Mouse (Mus musculus) midbrain, embryonic 10.5 days (tissue): ENCODE results near the gene Crygc. TPM values are rescaled to one million over a fixed set of nuclear protein-coding genes. Genes with fewer than 3 reads are reported as not detected.

Source experiments
- DNase-seq: peaks from one replicate; pipeline ENCODE4 v3.0.0-alpha.2; 2017; ENCODE audit warnings: low spot score
- H3K27ac ChIP-seq: fragments of 300-500 bp; sonication (generic); replicated peaks from 2 replicates; pipeline ENCODE4 v1.5.1; 2016; ENCODE audit warnings: mild to moderate bottlenecking
- H3K27me3 ChIP-seq: fragments of 300-500 bp; sonication (generic); 2 replicates; pipeline ENCODE4 v1.6.1; 2016; ENCODE audit warnings: low read depth, mild to moderate bottlenecking; ENCODE audit not compliant: poor library complexity, severe bottlenecking
- H3K36me3 ChIP-seq: fragments of 300-500 bp; sonication (generic); 2 replicates; pipeline ENCODE4 v1.6.1; 2016; ENCODE audit warnings: mild to moderate bottlenecking, moderate library complexity
- H3K4me1 ChIP-seq: fragments of 300-500 bp; sonication (generic); 2 replicates; pipeline ENCODE4 v1.6.1; 2016
- H3K4me3 ChIP-seq: fragments of 300-500 bp; sonication (generic); 2 replicates; pipeline ENCODE4 v1.5.1; 2016; ENCODE audit warnings: mild to moderate bottlenecking, moderate library complexity
- H3K9me3 ChIP-seq: fragments of 300-500 bp; sonication (generic); replicated peaks from 2 replicates; pipeline ENCODE4 v1.6.1; 2016; ENCODE audit warnings: mild to moderate bottlenecking
- WGBS: fragments of 180-500 bp; shearing (Covaris S2); methylation state at CpG from one replicate; pipeline ENCODE4 v1.1.7; 2016; 5-methylcytosine and 5-hydroxymethylcytosine counted together
- polyA plus RNA-seq: library from polyadenylated mRNA; unstranded; fragments of >200 nt; fragmentation: Nextera tagmentation; extraction: Ambion mirVana; gene quantifications from 2 replicates; pipeline ENCODE4 v1.2.1, GENCODE M21; 2016

The Crygc gene
- polyA plus RNA-seq = 0.24 TPM in 1 of 2 replicates, not detected in the other

DNA sequence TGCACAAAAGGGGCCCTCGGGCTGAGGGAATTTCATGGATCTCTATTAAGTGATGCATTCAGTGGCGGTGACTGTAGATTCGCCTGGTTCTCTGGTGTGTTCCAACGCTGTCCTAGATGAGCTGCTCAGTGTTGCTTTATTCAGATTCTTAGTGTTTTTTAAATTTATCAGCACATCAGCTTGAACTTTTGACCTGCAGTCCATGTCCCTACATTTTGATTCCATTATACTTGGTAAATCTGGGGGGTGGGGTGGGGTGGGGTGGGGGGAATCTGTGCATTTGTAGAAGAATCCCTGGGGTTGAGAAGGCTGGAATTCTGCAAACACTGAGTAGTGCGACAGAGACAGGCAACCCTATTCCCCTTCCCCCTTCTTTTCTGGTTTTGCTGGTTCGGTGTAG is at the start of gene Crygc:
Crygc (minus strand) TSS at position 101 of the 400 bp plus-strand sequence.
- WGBS = 71% methylated on average over 6 of the region's 6 CpGs
- Histone ChIP-seq H3K27me3 (no peaks in the 10 kb centered on the region), H3K4me1 (peaks cover 4% of the 10 kb centered on the region; the same call in 1 of the 2 replicates), H3K4me3 (no peak within 1 kb of the TSS), H3K27ac (no peak within 1 kb of the TSS), H3K36me3 (no peaks in the 10 kb centered on the region), H3K9me3 (no peaks in the 10 kb centered on the region)
- no peak for DNase-seq

DNA sequence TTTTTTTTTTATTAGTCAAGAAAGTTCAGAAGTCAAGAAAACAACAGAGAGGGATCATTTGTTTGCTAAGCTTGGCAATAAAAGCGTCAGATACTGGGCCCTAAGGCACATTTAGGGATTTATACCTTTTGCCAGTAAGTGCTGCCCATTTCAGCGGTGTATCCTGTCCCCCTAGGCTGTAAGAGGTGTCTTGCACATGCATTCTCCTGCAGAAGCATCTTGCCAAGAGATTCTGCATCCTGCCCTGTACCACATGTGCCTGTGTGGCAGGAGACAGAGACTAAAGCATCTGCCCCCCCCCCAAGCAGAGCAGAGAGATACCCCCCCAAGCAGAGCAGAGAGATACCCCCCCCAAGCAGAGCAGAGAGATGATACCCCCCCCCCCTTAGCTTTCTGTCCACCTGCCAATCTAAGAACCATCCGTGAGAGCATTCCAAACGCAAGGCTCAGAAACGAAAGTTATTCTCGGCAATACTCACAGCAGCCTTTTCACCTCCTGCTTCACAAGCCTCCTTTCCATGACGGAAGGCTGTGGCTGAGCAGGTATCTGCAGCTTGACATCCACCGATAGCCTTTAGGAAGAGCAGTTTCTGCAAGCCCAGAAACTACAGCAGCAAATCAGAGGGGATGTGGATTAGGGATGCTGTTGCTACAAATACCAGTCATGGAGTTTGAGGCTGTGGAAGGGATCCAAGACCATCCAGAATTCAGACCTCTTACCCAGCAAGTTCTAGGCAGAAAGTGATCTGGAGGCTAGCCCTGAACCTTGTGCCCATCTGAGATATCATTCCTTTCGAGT is 49.3 kb upstream of the Crygc start, which contains the start of gene D630023F18Rik:
D630023F18Rik (minus strand) TSS at position 641 of the 799 bp plus-strand sequence.
- DNase-seq = no peak
- H3K36me3 ChIP-seq = no peaks in the 10 kb centered on the region
- peaks cover 5% of the 10 kb centered on the region; the same call in 1 of the 2 replicates for H3K4me1 ChIP-seq
- H3K9me3 ChIP-seq = no peaks in the 10 kb centered on the region
- 32% methylated on average over 9 of the region's 9 CpGs for WGBS
- no peaks in the 10 kb centered on the region for H3K27me3 ChIP-seq
- no peak within 1 kb of the TSS for H3K27ac ChIP-seq
- peak within 1 kb of the TSS; percentile 40; the same call in 1 of the 2 replicates for H3K4me3 ChIP-seq

DNA sequence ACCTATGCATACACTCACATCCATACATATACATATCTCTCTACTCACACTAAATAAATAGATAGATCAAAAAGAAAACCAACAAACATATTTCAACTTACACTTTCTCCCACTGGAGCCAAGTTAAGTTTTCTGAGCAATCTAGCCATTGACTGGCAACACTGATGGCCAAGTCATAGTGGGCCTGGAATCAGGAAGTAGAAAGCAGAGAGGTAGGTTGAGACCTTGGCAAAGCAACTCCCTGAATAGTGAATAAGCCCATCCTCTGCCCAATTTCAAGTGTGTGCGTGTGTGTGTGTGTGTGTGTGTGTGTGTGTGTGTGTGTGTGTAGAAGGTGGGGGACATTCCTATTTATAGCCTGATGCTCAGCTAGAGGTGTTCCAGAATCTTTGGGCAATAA is 45.9 kb upstream of the Crygc start, which contains the start of gene Gm28845:
Gm28845 (minus strand) TSS at position 121 of the 400 bp plus-strand sequence.
- Histone ChIP-seq H3K27ac (no peak within 1 kb of the TSS), H3K27me3 (no peaks in the 10 kb centered on the region), H3K4me3 (no peak within 1 kb of the TSS), H3K9me3 (no peaks in the 10 kb centered on the region), H3K4me1 (peaks cover 5% of the 10 kb centered on the region; the same call in 1 of the 2 replicates), H3K36me3 (no peaks in the 10 kb centered on the region)
- DNase-seq = no peak
- 84% methylated on average over 1 of the region's 1 CpGs for WGBS

DNA sequence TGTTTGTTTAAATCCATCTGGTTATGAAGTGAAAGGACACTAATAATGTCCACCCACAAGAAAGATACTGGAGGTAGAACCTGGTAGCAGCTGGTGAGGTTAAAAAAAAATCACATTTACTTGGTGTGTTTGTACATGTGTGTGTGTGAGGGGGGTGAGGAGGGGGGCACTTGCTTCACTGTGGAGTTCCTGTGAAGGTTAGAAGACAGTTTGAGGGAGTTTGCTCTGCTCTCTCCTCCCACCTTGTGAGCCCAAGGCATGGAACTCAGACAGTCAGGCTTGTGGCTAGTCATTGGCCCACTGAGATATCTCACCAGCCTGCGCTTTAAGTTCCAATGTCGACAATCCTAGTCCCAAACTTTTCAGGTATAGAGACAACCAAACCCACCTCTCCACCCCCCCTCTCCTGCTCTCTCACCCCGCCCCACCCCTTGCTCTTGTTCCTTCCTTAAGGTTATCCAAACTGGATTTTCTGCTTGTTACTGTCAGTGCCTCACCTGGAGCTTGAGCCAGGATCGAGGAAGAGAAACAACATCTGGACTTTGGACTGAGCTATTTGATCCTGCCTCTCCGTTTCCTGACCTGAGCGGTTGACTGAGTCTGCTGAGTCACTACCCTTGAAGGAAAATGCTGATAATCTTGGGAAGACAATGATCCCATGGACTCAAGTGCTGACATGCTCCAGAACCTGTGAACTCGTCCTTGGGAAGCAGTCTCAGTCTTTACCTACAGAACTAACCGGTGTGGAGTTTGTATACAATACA is 44.8 kb upstream of the Crygc start:
- Histone ChIP-seq H3K27ac (no peak overlapping the region), H3K4me3 (no peak overlapping the region), H3K9me3 (no peaks in the 10 kb centered on the region), H3K27me3 (no peaks in the 10 kb centered on the region), H3K36me3 (no peaks in the 10 kb centered on the region), H3K4me1 (peaks cover 5% of the 10 kb centered on the region; the same call in 1 of the 2 replicates)
- 85% methylated on average over 8 of the region's 8 CpGs for WGBS
- DNase-seq = no peak

DNA sequence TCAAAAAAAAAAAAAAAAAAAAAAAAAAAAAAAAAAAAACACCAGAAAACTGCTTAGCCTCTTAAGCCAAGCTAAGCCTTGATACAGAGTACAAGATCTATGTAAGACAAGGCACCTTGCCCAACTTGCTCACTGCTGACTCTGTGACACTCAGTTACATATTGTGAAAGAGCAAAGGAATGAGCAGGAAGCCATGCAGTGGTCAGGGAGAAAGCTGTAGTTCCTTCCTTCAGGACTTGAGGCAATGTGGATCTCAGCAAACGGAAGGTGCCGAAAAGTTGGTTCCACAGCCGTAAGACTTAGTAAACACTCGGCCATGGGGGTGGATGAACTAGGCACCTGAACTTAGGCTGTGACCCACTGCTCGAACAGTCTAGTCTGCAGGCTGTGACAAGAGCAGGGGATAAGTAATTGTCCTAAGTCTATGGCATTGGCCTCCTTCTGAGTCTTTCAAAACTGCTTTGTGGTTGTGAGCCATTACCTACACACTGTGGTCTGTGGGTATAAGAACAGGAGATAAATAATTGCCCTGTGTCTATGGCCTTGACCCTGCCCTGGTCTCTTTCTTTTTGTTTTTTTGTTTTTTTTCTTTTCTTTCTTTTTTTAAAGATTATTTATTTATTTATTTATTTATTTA is 40.2 kb upstream of the Crygc start:
- no peak for DNase-seq
- peaks cover 10% of the 10 kb centered on the region; the same call in 1 of the 2 replicates for H3K4me1 ChIP-seq
- no peaks in the 10 kb centered on the region for H3K9me3 ChIP-seq
- WGBS = 90% methylated on average over 5 of the region's 5 CpGs
- H3K27me3 ChIP-seq = no peaks in the 10 kb centered on the region
- no peak overlapping the region for H3K4me3 ChIP-seq
- no peak overlapping the region for H3K27ac ChIP-seq
- H3K36me3 ChIP-seq = no peaks in the 10 kb centered on the region

DNA sequence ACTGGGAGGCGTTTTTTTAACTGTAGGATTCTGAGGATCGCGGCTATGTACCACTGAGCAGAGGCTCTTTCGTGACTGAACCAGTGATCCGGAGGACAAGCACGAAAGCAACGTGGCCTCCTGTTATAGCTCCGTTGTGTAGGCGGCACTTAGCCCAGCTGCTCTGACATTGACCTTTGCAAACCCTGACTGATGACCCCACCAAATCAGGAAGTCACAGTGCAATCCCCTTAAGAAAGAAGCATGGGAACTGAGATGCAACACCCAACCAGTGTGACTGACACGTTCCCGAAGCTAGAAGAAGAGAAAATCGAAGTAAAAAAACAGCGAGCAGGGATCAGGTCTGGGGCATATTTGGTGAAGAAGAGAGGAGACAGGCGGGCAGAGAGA is 39.3 kb upstream of the Crygc start:
- Histone ChIP-seq H3K4me3 (0 out of 2 replicates have a peak overlapping the region, but pooled peaks have one; percentile 16), H3K27ac (no peak overlapping the region; the same call in 1 of the 2 replicates), H3K9me3 (no peaks in the 10 kb centered on the region), H3K4me1 (peaks cover 10% of the 10 kb centered on the region; the same call in 1 of the 2 replicates), H3K36me3 (no peaks in the 10 kb centered on the region), H3K27me3 (no peaks in the 10 kb centered on the region)
- DNase-seq = peak; percentile 20
- 62% methylated on average over 14 of the region's 14 CpGs for WGBS

DNA sequence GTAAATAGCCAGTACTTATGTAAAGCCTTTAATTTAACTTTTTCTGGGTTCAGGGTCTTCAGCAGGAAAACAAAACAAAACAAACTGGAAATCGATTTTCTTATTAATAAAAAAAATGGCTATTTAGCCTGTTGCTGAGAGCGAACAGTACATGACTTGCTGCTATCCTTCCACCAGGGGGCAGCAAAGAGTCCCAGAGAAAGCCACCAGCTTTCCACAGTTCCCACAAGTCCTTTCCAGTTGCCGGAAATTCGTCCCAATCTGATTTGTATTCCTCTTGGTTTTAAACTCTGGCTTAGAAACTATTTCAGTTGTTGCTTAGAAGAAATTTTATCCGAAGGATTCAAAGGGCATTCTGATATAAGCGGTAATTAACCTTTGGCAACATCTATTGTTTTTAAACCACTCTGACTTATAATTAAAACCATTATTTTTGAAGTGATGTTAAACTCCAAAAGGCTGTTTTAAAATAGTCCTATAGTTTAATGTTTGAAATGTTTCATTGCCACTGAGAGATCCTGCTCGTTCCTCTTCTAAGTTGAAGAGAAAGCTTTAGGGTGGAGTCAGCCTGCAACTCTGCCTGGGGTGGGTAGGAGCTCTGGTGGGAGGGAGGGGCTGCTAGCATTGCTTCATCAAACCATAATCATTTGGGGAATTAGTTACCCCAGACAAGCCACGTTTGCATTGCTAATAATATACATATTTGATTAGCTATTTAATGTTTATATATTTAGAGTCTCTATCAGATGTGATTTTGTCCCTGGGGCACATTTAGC is 38.7 kb upstream of the Crygc start:
- WGBS = 20% methylated on average over 8 of the region's 8 CpGs
- H3K27ac ChIP-seq = no peak overlapping the region; the same call in 1 of the 2 replicates
- no peaks in the 10 kb centered on the region for H3K36me3 ChIP-seq
- H3K9me3 ChIP-seq = no peaks in the 10 kb centered on the region
- peak; percentile 76 for DNase-seq
- H3K27me3 ChIP-seq = no peaks in the 10 kb centered on the region
- 0 out of 2 replicates have a peak overlapping the region, but pooled peaks have one; percentile 16 for H3K4me3 ChIP-seq
- peaks cover 10% of the 10 kb centered on the region; the same call in 1 of the 2 replicates for H3K4me1 ChIP-seq

DNA sequence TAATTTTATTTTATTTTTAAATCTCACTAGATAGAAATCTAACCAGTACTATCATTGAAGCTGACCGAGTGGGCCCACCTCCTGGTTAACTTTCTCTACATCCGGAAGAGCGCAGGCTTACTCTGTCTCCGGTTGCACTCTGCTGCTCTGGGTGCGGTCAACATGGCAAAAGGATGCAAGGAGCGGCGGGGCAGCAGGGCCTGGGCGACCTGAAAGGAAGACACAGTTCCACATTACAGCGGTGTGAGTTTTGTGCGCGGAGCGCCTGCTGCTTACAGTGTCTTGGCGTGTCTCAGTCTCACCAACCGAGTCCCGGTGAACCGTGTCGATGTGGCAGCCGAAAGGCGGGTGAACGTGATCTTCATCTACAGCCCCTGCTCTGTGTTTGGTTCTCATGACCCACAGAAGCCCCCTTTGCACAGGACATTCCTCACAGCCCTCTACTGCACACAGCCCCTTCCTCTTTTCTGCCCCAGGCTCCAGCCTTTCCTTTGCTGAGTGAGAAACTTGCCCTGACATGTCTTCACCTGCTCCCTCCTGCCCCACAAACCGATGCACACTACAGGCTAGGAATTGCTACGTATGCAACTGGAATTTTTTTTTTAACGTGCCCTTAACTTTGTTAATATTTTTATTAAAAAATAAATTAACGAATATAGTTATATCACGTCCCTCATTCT is 36.4 kb upstream of the Crygc start:
- Histone ChIP-seq H3K27ac (no peak overlapping the region), H3K9me3 (no peaks in the 10 kb centered on the region), H3K27me3 (no peaks in the 10 kb centered on the region), H3K4me3 (no peak overlapping the region), H3K36me3 (no peaks in the 10 kb centered on the region), H3K4me1 (peaks cover 10% of the 10 kb centered on the region; the same call in 1 of the 2 replicates)
- 76% methylated on average over 25 of the region's 25 CpGs for WGBS
- no peak for DNase-seq

DNA sequence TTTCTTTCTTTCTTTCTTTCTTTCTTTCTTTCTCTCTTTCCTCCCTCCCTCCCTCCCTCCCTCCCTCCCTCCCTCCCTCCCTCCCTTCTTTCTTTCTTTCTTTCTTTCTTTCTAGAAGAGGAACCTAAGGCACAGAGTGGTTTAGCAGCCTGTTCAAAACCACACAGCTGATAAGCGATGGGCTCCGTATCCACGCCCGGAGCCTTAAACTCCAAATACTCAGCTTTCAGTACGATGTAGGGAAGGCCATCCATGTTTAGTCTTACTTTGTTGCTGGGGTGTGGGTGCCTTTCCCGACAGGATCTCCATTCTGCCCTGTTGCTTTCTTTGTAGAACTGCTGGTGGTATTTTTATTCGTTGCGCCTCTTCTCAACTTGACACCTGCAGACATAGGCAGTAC is 35.7 kb upstream of the Crygc start:
- Histone ChIP-seq H3K4me3 (no peak overlapping the region), H3K27me3 (no peaks in the 10 kb centered on the region), H3K27ac (no peak overlapping the region), H3K9me3 (no peaks in the 10 kb centered on the region), H3K36me3 (no peaks in the 10 kb centered on the region), H3K4me1 (peaks cover 10% of the 10 kb centered on the region; the same call in 1 of the 2 replicates)
- DNase-seq = no peak
- WGBS = 89% methylated on average over 8 of the region's 8 CpGs

DNA sequence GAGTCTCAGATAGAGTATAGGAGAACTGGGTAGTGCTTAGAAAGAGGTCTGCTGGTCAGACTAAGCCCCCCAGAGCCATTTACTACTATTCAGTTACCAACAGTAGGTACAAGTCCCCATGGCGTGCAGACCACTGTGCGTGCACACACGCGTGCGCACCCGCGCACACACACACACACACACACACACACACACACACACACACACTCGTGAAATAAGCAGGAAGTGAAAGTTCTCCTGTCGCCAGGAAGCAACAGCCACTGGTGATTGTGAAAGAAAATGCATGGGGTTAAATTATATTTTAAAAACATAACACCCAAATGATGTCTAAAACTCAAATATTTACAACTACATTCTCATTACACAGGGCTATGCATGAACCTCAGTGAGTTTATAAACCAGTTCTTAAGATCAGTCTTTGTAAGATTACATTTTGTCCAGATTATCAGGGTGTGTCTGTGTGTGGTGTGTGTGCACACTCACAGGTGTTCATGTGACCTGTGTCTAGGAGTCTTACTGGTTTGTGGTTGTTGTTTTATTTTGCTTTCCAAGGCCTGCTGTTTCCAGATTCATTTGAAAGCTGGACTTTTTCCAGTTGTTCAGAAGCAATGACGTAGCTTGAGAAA is 34.3 kb upstream of the Crygc start:
- WGBS = 85% methylated on average over 10 of the region's 10 CpGs
- H3K36me3 ChIP-seq = no peaks in the 10 kb centered on the region
- H3K4me1 ChIP-seq = peaks cover 7% of the 10 kb centered on the region; the same call in 1 of the 2 replicates
- no peaks in the 10 kb centered on the region for H3K9me3 ChIP-seq
- H3K27me3 ChIP-seq = no peaks in the 10 kb centered on the region
- DNase-seq = no peak
- H3K27ac ChIP-seq = no peak overlapping the region
- H3K4me3 ChIP-seq = no peak overlapping the region

DNA sequence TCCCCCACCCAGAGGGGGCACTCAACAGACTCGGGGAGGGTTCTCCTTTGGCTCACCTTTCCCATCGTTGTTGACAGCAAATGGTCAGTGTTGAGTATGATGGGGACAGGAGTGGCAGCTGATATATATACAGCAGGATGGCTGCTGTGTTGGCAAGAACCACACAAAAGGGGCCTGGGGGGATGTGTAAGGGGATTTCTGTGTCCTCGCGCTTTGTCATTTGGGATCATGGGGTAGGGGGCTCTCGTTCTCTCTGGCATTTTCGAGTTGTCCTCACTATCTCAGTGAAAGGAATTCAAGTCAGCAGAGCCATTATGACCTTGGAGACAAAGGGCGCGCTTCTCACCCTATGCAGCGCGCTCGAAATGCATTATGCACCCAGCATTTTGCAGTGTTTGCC is 29.8 kb upstream of the Crygc start, which contains the start of gene Cryga:
Cryga (minus strand) TSS at position 101 of the 400 bp plus-strand sequence.
- H3K36me3 ChIP-seq = no peaks in the 10 kb centered on the region
- no peak within 1 kb of the TSS for H3K27ac ChIP-seq
- H3K4me1 ChIP-seq = no peaks in the 10 kb centered on the region
- H3K9me3 ChIP-seq = no peaks in the 10 kb centered on the region
- H3K4me3 ChIP-seq = no peak within 1 kb of the TSS
- no peaks in the 10 kb centered on the region for H3K27me3 ChIP-seq
- WGBS = 93% methylated on average over 11 of the region's 11 CpGs
- DNase-seq = no peak
